Mouse (Mus musculus) MEL-GATA-1-ER (cell line): ENCODE data around the gene 9930111J21Rik2.
"Not testable (repeated sequence)": the region's sequence is repeated elsewhere in the genome, so short reads cannot be mapped to it uniquely, and the experiment has no call there.

Experiments used
- DNase-seq: peaks from one replicate; pipeline ENCODE4 v3.0.0-alpha.2; 2012; ENCODE audit warnings: low read depth; ENCODE audit errors: extremely low read depth

Gene 9930111J21Rik2

GRCm38 (mm10) chr11:49077012-49077411 lies 26.0 kb upstream of the 9930111J21Rik2 start:
- DNase-seq, result no peak

- peak; percentile 74 for DNase-seq
Measured at GRCm38 (mm10) chr11:49076001-49076757, 25.1 kb upstream of the 9930111J21Rik2 start, which contains the start of gene Ifi47. TSS of gene Ifi47 (plus strand) at chr11:49076587.

GRCm38 (mm10) chr11:49068358-49068757 lies 17.3 kb upstream of the 9930111J21Rik2 start:
- DNase-seq, result peak; percentile 57

GRCm38 (mm10) chr11:49063713-49064469 lies 12.8 kb upstream of the 9930111J21Rik2 start, which contains the start of gene Tgtp2:
TSS of gene Tgtp2 (minus strand) at chr11:49064206.
- DNase-seq, result not testable (repeated sequence)

- not testable (repeated sequence) for DNase-seq
Measured at GRCm38 (mm10) chr11:49061865-49062264, 10.8 kb upstream of the 9930111J21Rik2 start.

GRCm38 (mm10) chr11:49060061-49060460 lies 9.0 kb upstream of the 9930111J21Rik2 start:
- DNase-seq, result not testable (repeated sequence)

- DNase-seq, result not testable (repeated sequence)
Measured at GRCm38 (mm10) chr11:49051894-49052293, 852 bp upstream of the 9930111J21Rik2 start.

- not testable (repeated sequence) for DNase-seq
Measured at GRCm38 (mm10) chr11:49050064-49050463, 978 bp downstream of the 9930111J21Rik2 start.

GRCm38 (mm10) chr11:49012074-49012473 lies 39.0 kb downstream of the 9930111J21Rik2 start:
- DNase-seq, result not testable (repeated sequence)

GRCm38 (mm10) chr11:49006785-49007184 lies 44.3 kb downstream of the 9930111J21Rik2 start:
- DNase-seq, result not testable (repeated sequence)

GRCm38 (mm10) chr11:49006317-49006716 lies 44.7 kb downstream of the 9930111J21Rik2 start:
- not testable (repeated sequence) for DNase-seq

GRCm38 (mm10) chr11:49000411-49000810 lies 50.6 kb downstream of the 9930111J21Rik2 start:
- not testable (repeated sequence) for DNase-seq

- not testable (repeated sequence) for DNase-seq
Measured at GRCm38 (mm10) chr11:48994018-48994417, 57.0 kb downstream of the 9930111J21Rik2 start, which contains the start of gene Tgtp1. TSS of gene Tgtp1 (minus strand) at chr11:48994172.

- DNase-seq, result not testable (repeated sequence)
Measured at GRCm38 (mm10) chr11:48993296-48993695, 57.7 kb downstream of the 9930111J21Rik2 start.

GRCm38 (mm10) chr11:48991740-48992520 lies 59.1 kb downstream of the 9930111J21Rik2 start, which contains the start of gene Gm12185:
TSS of gene Gm12185 (minus strand) at chr11:48992226.
- DNase-seq, result not testable (repeated sequence)

- DNase-seq, result not testable (repeated sequence)
Measured at GRCm38 (mm10) chr11:48989981-48990380, 61.1 kb downstream of the 9930111J21Rik2 start.

- DNase-seq, result not testable (repeated sequence)
Measured at GRCm38 (mm10) chr11:48988219-48988618, 62.8 kb downstream of the 9930111J21Rik2 start.

GRCm38 (mm10) chr11:48982848-48983247 lies 68.2 kb downstream of the 9930111J21Rik2 start:
- DNase-seq, result not testable (repeated sequence)

- DNase-seq, result not testable (repeated sequence)
Measured at GRCm38 (mm10) chr11:48980052-48980451, 71.0 kb downstream of the 9930111J21Rik2 start.

GRCm38 (mm10) chr11:48979251-48979650 lies 71.8 kb downstream of the 9930111J21Rik2 start, which contains the start of gene 9930111J21Rik1:
TSS of gene 9930111J21Rik1 (minus strand) at chr11:48979398.
- not testable (repeated sequence) for DNase-seq
